Mouse (Mus musculus) spleen, adult 2 months (tissue): ENCODE data around the gene Olfr1366. TPM values are rescaled to one million over a fixed set of nuclear protein-coding genes. Genes with fewer than 3 reads are reported as not detected.

Source experiments
- DNase-seq, 2 experiments: peaks; one replicate each; pipeline versions ENCODE4 v3.0.0 to v3.0.0-alpha.2; 2012 to 2021; ENCODE audit warnings: low spot score in 2 of 2, low read depth in 1 of 2
- H3K27ac ChIP-seq: fragments of 200-500 bp; 2 replicates; pipeline ENCODE4 v1.5.1; 2012; ENCODE audit warnings: low read length, inconsistent platforms; ENCODE audit not compliant: insufficient read depth
- H3K27me3 ChIP-seq: fragments of 200-500 bp; 2 replicates; pipeline ENCODE4 v1.6.1; 2012; ENCODE audit warnings: mild to moderate bottlenecking, moderate library complexity, low read length, inconsistent platforms; ENCODE audit not compliant: control insufficient read depth, insufficient read depth
- H3K36me3 ChIP-seq: fragments of 200-500 bp; 2 replicates; pipeline ENCODE4 v1.6.1; 2012; ENCODE audit warnings: mild to moderate bottlenecking, low read length, inconsistent platforms; ENCODE audit not compliant: control insufficient read depth, insufficient read depth
- H3K4me1 ChIP-seq: fragments of 200-500 bp; 2 replicates; pipeline ENCODE4 v1.6.1; 2011; ENCODE audit warnings: inconsistent platforms; ENCODE audit not compliant: control insufficient read depth, insufficient read depth, insufficient read length
- H3K4me3 ChIP-seq: fragments of 200-500 bp; 2 replicates; pipeline ENCODE4 v1.5.1; 2011; ENCODE audit warnings: mild to moderate bottlenecking, inconsistent platforms; ENCODE audit not compliant: insufficient read depth, insufficient read length; ENCODE audit errors: extremely low read depth
- CTCF ChIP-seq: fragments of 200-500 bp; IDR thresholded peaks from 2 replicates; pipeline ENCODE4 v1.5.1; 2011; ENCODE audit warnings: mild to moderate bottlenecking, inconsistent platforms; ENCODE audit not compliant: insufficient read depth, insufficient read length, insufficient replicate concordance; ENCODE audit errors: extremely low read depth
- POLR2A ChIP-seq: fragments of 200-500 bp; IDR thresholded peaks from 2 replicates; pipeline ENCODE4 v1.6.1; 2011; ENCODE audit warnings: low read depth, low read length, inconsistent platforms
- WGBS: fragments of 180-500 bp; shearing (Covaris S2); methylation state at CpG from one replicate; pipeline ENCODE4 v1.1.7; 2018; 5-methylcytosine and 5-hydroxymethylcytosine counted together
- polyA plus RNA-seq: library from polyadenylated mRNA; depleted of rRNA; stranded (reverse); fragments of >200 nt; gene quantifications from 2 replicates; pipeline ENCODE4 v1.2.3, GENCODE M21; 2012; rRNA removed

The Olfr1366 gene
- polyA plus RNA-seq: not detected in 2 replicates

GRCm38 (mm10) chr13:21542708-21543107 lies at the start of gene Olfr1366:
Gene Olfr1366 (minus strand): TSS chr13:21542808.
- no peak for DNase-seq
- no peak within 1 kb of the TSS for H3K4me3 ChIP-seq
- no peak within 1 kb of the TSS for H3K27ac ChIP-seq
- TF ChIP-seq CTCF (no peak), POLR2A (no peak)
- 52% methylated on average over 1 of the region's 1 CpGs for WGBS
- no peaks in the 10 kb centered on the region for H3K36me3 ChIP-seq
- H3K27me3 ChIP-seq: no peaks in the 10 kb centered on the region
- no peaks in the 10 kb centered on the region for H3K4me1 ChIP-seq

GRCm38 (mm10) chr13:21591618-21592017 lies 49.0 kb upstream of the Olfr1366 start:
- no peak for DNase-seq
- 75% methylated on average over 2 of the region's 2 CpGs for WGBS
- Histone ChIP-seq H3K27ac (no peak overlapping the region), H3K36me3 (no peaks in the 10 kb centered on the region), H3K27me3 (no peaks in the 10 kb centered on the region), H3K4me1 (no peaks in the 10 kb centered on the region), H3K4me3 (no peak overlapping the region)
- TF ChIP-seq POLR2A: no peak
- TF ChIP-seq CTCF: no peak

- Histone ChIP-seq H3K36me3 (no peaks in the 10 kb centered on the region), H3K4me1 (no peaks in the 10 kb centered on the region), H3K4me3 (no peak within 1 kb of the TSS), H3K27ac (no peak within 1 kb of the TSS), H3K27me3 (no peaks in the 10 kb centered on the region)
- 86% methylated on average over 2 of the region's 2 CpGs for WGBS
- no peak for DNase-seq
- TF ChIP-seq CTCF (no peak), POLR2A (no peak)
Observed at GRCm38 (mm10) chr13:21581659-21582058, 39.1 kb upstream of the Olfr1366 start, which contains the start of gene Olfr1364. Gene Olfr1364 (minus strand): TSS chr13:21581759.

- H3K27me3 ChIP-seq: no peaks in the 10 kb centered on the region
- no peak within 1 kb of the TSS for H3K27ac ChIP-seq
- H3K4me1 ChIP-seq: no peaks in the 10 kb centered on the region
- no peak for TF ChIP-seq POLR2A
- TF ChIP-seq CTCF: no peak
- H3K4me3 ChIP-seq: no peak within 1 kb of the TSS
- WGBS: 57% methylated on average over 1 of the region's 1 CpGs
- no peaks in the 10 kb centered on the region for H3K36me3 ChIP-seq
- no peak for DNase-seq
Observed at GRCm38 (mm10) chr13:21559793-21560192, 17.2 kb upstream of the Olfr1366 start, which contains the start of gene Olfr1535. Gene Olfr1535 (minus strand): TSS chr13:21559893.

- DNase-seq: no peak
- 65% methylated on average over 3 of the region's 3 CpGs for WGBS
Observed at GRCm38 (mm10) chr13:21550416-21551110, 8.0 kb upstream of the Olfr1366 start.

GRCm38 (mm10) chr13:21549487-21549886 lies 6.9 kb upstream of the Olfr1366 start:
- DNase-seq: no peak
- no peaks in the 10 kb centered on the region for H3K27me3 ChIP-seq
- H3K4me1 ChIP-seq: no peaks in the 10 kb centered on the region
- WGBS: 90% methylated on average over 3 of the region's 3 CpGs
- no peaks in the 10 kb centered on the region for H3K36me3 ChIP-seq
- H3K27ac ChIP-seq: no peak overlapping the region
- TF ChIP-seq POLR2A (no peak), CTCF (no peak)
- no peak overlapping the region for H3K4me3 ChIP-seq

More at GRCm38 (mm10) chr13:21550416-21551110, 8.0 kb upstream of the Olfr1366 start:
- no peaks in the 10 kb centered on the region for H3K4me1 ChIP-seq
- no peak overlapping the region for H3K27ac ChIP-seq
- no peaks in the 10 kb centered on the region for H3K27me3 ChIP-seq
- no peak overlapping the region for H3K4me3 ChIP-seq
- H3K36me3 ChIP-seq: no peaks in the 10 kb centered on the region
- TF ChIP-seq POLR2A (no peak), CTCF (no peak)

- TF ChIP-seq CTCF: no peak
- TF ChIP-seq POLR2A: no peak
- Histone ChIP-seq H3K36me3 (peaks cover 2% of the 10 kb centered on the region; the same call in 1 of the 2 replicates), H3K27ac (peak within 1 kb of the TSS; percentile 75), H3K4me3 (peak within 1 kb of the TSS; percentile 98), H3K4me1 (peaks cover 2% of the 10 kb centered on the region), H3K27me3 (no peaks in the 10 kb centered on the region)
- DNase-seq: peak; percentile 76 to 87
- WGBS: under 1% methylated on average over 39 of the region's 39 CpGs
Observed at GRCm38 (mm10) chr13:21530781-21531201, 11.8 kb downstream of the Olfr1366 start, which contains the start of gene Zkscan8. Gene Zkscan8 (minus strand): TSS chr13:21531120.
